In the genomic region with DNA sequence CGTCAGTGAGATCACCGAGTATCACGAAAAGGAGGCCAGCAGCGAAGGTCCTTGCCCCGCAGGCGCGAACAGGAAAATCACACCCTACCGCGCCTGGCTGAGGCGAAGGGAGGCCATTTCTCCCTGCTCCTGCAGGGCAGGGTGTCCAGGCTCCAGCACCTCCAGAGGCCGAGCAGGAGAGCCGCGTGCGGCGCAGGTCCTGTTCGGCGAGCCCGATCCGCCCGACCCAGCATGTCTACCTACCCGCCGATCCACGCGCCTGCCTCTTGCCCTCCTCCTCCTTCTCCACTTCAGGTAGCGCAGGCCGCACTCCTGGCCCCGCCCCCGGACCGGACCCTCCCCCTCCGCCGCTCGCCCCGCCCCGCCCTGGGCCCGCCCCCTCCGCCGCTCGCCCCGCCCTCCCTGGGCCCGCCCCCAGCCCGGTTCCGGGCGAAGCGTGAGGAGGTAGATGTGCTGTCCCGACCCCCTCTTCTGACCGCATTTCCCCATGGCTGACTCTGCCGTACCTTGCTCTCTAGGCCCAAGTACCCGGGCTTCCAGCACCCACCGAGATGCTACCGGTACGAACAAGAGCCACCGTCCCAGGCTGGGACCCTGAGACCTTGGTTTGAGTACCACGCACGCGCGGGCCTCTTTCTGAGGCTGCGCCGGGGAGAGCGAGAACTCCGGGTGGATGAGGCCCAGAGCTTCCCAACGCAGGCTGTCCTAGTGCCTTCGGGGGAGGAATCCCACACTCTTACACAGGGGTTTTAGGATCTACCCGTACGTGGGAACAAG, we compare ENCODE assay signal across 8 mouse cellular contexts. TPM values are rescaled to one million over a fixed set of nuclear protein-coding genes. Genes with fewer than 3 reads are reported as not detected.
A peak's percentile ranks its signal among the peaks of the same experiment; 100 is the strongest.
DNase-seq lines count a peak whose midpoint lies in the region; ATAC-seq and TF ChIP-seq lines count a peak whose summit lies in the region.

Gene Rpap2, plus strand, starts transcription at position 73 of the 777 bp plus-strand sequence.
Gene Glmn, minus strand, starts transcription at position 588 of the 777 bp plus-strand sequence.

- no peak for TF ChIP-seq CTCF in E14TG2a.4 (conservative IDR thresholded peaks at IDR 0.05; ENCODE audit: low read length)
- no peak for TF ChIP-seq CTCF in heart, postnatal 0 days (IDR thresholded peaks at IDR 0.05; ENCODE audit: low read depth)
- no peak for TF ChIP-seq CTCF in testis, adult 2 months (IDR thresholded peaks at IDR 0.05; ENCODE audit: control insufficient read depth, insufficient read depth, insufficient replicate concordance, low read depth, low read length)

- H3K4me1 ChIP-seq in E14TG2a.4 (replicated peaks; ENCODE audit: low read depth, low read length) = peaks cover 10% of the 10 kb centered on the region
- H3K4me1 ChIP-seq in forebrain, embryonic 12.5 days = peaks cover 10% of the 10 kb centered on the region; the same call in 1 of the 2 replicates
- peaks cover 5% of the 10 kb centered on the region; the same call in 1 of the 2 replicates for H3K4me1 ChIP-seq in heart, postnatal 0 days (ENCODE audit: control insufficient read depth, insufficient read depth)
- peaks cover 6% of the 10 kb centered on the region; the same call in 1 of the 2 replicates for H3K4me1 ChIP-seq in liver, embryonic 16.5 days (ENCODE audit: control insufficient read depth, low read depth, low read length)
- peaks cover 14% of the 10 kb centered on the region for H3K4me1 ChIP-seq in neural tube, embryonic 13.5 days (replicated peaks)
- no peaks in the 10 kb centered on the region; the same call in 1 of the 2 replicates for H3K4me1 ChIP-seq in testis, adult 2 months (ENCODE audit: control insufficient read depth, insufficient read depth, low read length)

- no peaks in the 10 kb centered on the region for H3K9me3 ChIP-seq in E14TG2a.4 (ENCODE audit: low read length)
- no peaks in the 10 kb centered on the region for H3K9me3 ChIP-seq in forebrain, embryonic 12.5 days
- H3K9me3 ChIP-seq in heart, postnatal 0 days (replicated peaks; ENCODE audit: control insufficient read depth, low read length) = no peaks in the 10 kb centered on the region
- H3K9me3 ChIP-seq in liver, embryonic 16.5 days (replicated peaks; ENCODE audit: control insufficient read depth, low read length) = no peaks in the 10 kb centered on the region
- H3K9me3 ChIP-seq in neural tube, embryonic 13.5 days = no peaks in the 10 kb centered on the region

- peak; percentile 96 for ATAC-seq in forebrain, embryonic 12.5 days (ENCODE audit: low FRiP score)
- peak; percentile 97 for ATAC-seq in heart, postnatal 0 days (ENCODE audit: insufficient read depth, low read depth)
- peak; percentile 94 for ATAC-seq in liver, embryonic 16.5 days (ENCODE audit: low read depth)
- peak; percentile 98 for ATAC-seq in neural tube, embryonic 13.5 days (ENCODE audit: low read depth)

- under 1% methylated on average over 46 of the region's 64 CpGs for WGBS in forebrain, embryonic 12.5 days
- under 1% methylated on average over 62 of the region's 64 CpGs for WGBS in heart, postnatal 0 days
- WGBS in liver, embryonic 16.5 days (ENCODE audit: insufficient replicate concordance) = under 1% methylated on average over 50 of the region's 64 CpGs
- WGBS in neural tube, embryonic 13.5 days = 1% methylated on average over 55 of the region's 64 CpGs

- peak; percentile 91 for TF ChIP-seq POLR2A in testis, adult 2 months (IDR thresholded peaks at IDR 0.05; ENCODE audit: control insufficient read depth, low read depth, low read length)

- H3K36me3 ChIP-seq in E14TG2a.4 (ENCODE audit: insufficient read depth, low read length) = peaks cover 21% of the 10 kb centered on the region
- H3K36me3 ChIP-seq in forebrain, embryonic 12.5 days (replicated peaks) = peaks cover 12% of the 10 kb centered on the region
- peaks cover 21% of the 10 kb centered on the region for H3K36me3 ChIP-seq in heart, postnatal 0 days (replicated peaks; ENCODE audit: control insufficient read depth, insufficient read depth, low read length)
- H3K36me3 ChIP-seq in liver, embryonic 16.5 days (ENCODE audit: control insufficient read depth, insufficient read depth) = peaks cover 2% of the 10 kb centered on the region; the same call in 1 of the 2 replicates
- peaks cover 16% of the 10 kb centered on the region for H3K36me3 ChIP-seq in neural tube, embryonic 13.5 days
- H3K36me3 ChIP-seq in testis, adult 2 months (ENCODE audit: control insufficient read depth, insufficient read depth, low read length) = no peaks in the 10 kb centered on the region; the same call in 1 of the 2 replicates

- peak within 1 kb of the TSS; percentile 85 for H3K4me3 ChIP-seq in E14TG2a.4 (replicated peaks; ENCODE audit: low read length)
- H3K4me3 ChIP-seq in forebrain, embryonic 12.5 days (replicated peaks) = peak within 1 kb of the TSS; percentile 74
- peak within 1 kb of the TSS; percentile 92 for H3K4me3 ChIP-seq in heart, postnatal 0 days (ENCODE audit: low read depth, low read length)
- H3K4me3 ChIP-seq in liver, embryonic 16.5 days (ENCODE audit: low read depth, low read length) = peak within 1 kb of the TSS; percentile 79
- H3K4me3 ChIP-seq in neural tube, embryonic 13.5 days = peak within 1 kb of the TSS; percentile 74
- peak within 1 kb of the TSS; percentile 100 for H3K4me3 ChIP-seq in testis, adult 2 months (ENCODE audit: control insufficient read depth, low read depth, low read length)

- H3K9ac ChIP-seq in forebrain, embryonic 12.5 days = peak within 1 kb of the TSS; percentile 70
- H3K9ac ChIP-seq in heart, postnatal 0 days (replicated peaks; ENCODE audit: low read depth, low read length) = peak within 1 kb of the TSS; percentile 86
- peak within 1 kb of the TSS; percentile 80 for H3K9ac ChIP-seq in liver, embryonic 16.5 days (ENCODE audit: low read depth, low read length)
- peak within 1 kb of the TSS; percentile 82 for H3K9ac ChIP-seq in neural tube, embryonic 13.5 days

- peak within 1 kb of the TSS; percentile 69 for H3K4me2 ChIP-seq in forebrain, embryonic 12.5 days
- peak within 1 kb of the TSS; percentile 84 for H3K4me2 ChIP-seq in heart, postnatal 0 days (ENCODE audit: low read depth, low read length)
- H3K4me2 ChIP-seq in liver, embryonic 16.5 days (ENCODE audit: low read depth, low read length) = peak within 1 kb of the TSS; percentile 86
- peak within 1 kb of the TSS; percentile 64 for H3K4me2 ChIP-seq in neural tube, embryonic 13.5 days

- peak; percentile 63 for DNase-seq in c-Kit-positive CD71-positive TER-119-positive erythroid progenitor cells, embryonic 14.5 days (ENCODE audit: low spot score)
- DNase-seq in heart, postnatal 0 days (ENCODE audit: low spot score) = peak; percentile 80
- peak; percentile 88 to 92 for DNase-seq in kidney, postnatal 4 days

- TF ChIP-seq EP300 in heart, postnatal 0 days (IDR thresholded peaks at IDR 0.05; ENCODE audit: low read depth) = no peak

- no peaks in the 10 kb centered on the region for H3K27me3 ChIP-seq in E14TG2a.4 (ENCODE audit: insufficient read depth, low read length)
- H3K27me3 ChIP-seq in forebrain, embryonic 12.5 days = no peaks in the 10 kb centered on the region
- no peaks in the 10 kb centered on the region for H3K27me3 ChIP-seq in heart, postnatal 0 days (ENCODE audit: control insufficient read depth, insufficient read depth, low read length)
- no peaks in the 10 kb centered on the region for H3K27me3 ChIP-seq in liver, embryonic 16.5 days (ENCODE audit: control insufficient read depth, insufficient read depth, low read depth, low read length)
- H3K27me3 ChIP-seq in neural tube, embryonic 13.5 days = no peaks in the 10 kb centered on the region
- H3K27me3 ChIP-seq in testis, adult 2 months (ENCODE audit: control insufficient read depth, insufficient read depth, low read length) = no peaks in the 10 kb centered on the region

- peak within 1 kb of the TSS; percentile 77 for H3K27ac ChIP-seq in forebrain, embryonic 12.5 days
- peak within 1 kb of the TSS; percentile 89 for H3K27ac ChIP-seq in heart, postnatal 0 days (ENCODE audit: low read depth)
- H3K27ac ChIP-seq in liver, embryonic 16.5 days (ENCODE audit: low read length) = peak within 1 kb of the TSS; percentile 63
- peak within 1 kb of the TSS; percentile 91 for H3K27ac ChIP-seq in neural tube, embryonic 13.5 days (replicated peaks)
- peak within 1 kb of the TSS; percentile 99 for H3K27ac ChIP-seq in testis, adult 2 months (ENCODE audit: control insufficient read depth, insufficient read depth, low read depth, low read length)

RNA-seq across cellular contexts. Expression of gene Rpap2, which starts in this region (rescaled TPM):
- 18.2 and 20.9 TPM in 2 replicates for polyA plus RNA-seq in forebrain, embryonic 12.5 days (2016; fragmentation: Nextera tagmentation; extraction: Ambion mirVana)
- total RNA-seq in heart, postnatal 0 days (2014; rRNA removed; ENCODE audit: low replicate concordance) = 2.2 and 12.9 TPM in 2 replicates
- 9.5 and 11.1 TPM in 2 replicates for polyA plus RNA-seq in heart, postnatal 0 days (2015; fragmentation: Nextera tagmentation; extraction: Ambion mirVana)
- 5.2 and 5.4 TPM in 2 replicates for polyA plus RNA-seq in liver, embryonic 16.5 days (2015; fragmentation: Nextera tagmentation; extraction: Ambion mirVana)
- polyA plus RNA-seq in neural tube, embryonic 13.5 days (2015; fragmentation: Nextera tagmentation; extraction: Ambion mirVana) = 21.8 and 23.8 TPM in 2 replicates
- polyA plus RNA-seq in testis, adult 2 months (2012; rRNA removed) = 9.8 and 10.5 TPM in 2 replicates

RNA-seq across cellular contexts. Expression of gene Glmn, which starts in this region (rescaled TPM):
- 31.2 and 34.3 TPM in 2 replicates for polyA plus RNA-seq in forebrain, embryonic 12.5 days (2016; fragmentation: Nextera tagmentation; extraction: Ambion mirVana)
- 1.8 and 5.6 TPM in 2 replicates for total RNA-seq in heart, postnatal 0 days (2014; rRNA removed; ENCODE audit: low replicate concordance)
- polyA plus RNA-seq in heart, postnatal 0 days (2015; fragmentation: Nextera tagmentation; extraction: Ambion mirVana) = 13.5 and 15.2 TPM in 2 replicates
- polyA plus RNA-seq in liver, embryonic 16.5 days (2015; fragmentation: Nextera tagmentation; extraction: Ambion mirVana) = 6.5 and 6.9 TPM in 2 replicates
- polyA plus RNA-seq in neural tube, embryonic 13.5 days (2015; fragmentation: Nextera tagmentation; extraction: Ambion mirVana) = 37.2 and 37.9 TPM in 2 replicates
- 8.5 and 8.6 TPM in 2 replicates for polyA plus RNA-seq in testis, adult 2 months (2012; rRNA removed)

Comparison
In these comparisons a context has a peak if more than half of its experiments do, and no peak if none do; other contexts are left out.
1. Peak in every context shown above with its lines: DNase-seq, ATAC-seq, H3K4me3 ChIP-seq and H3K27ac ChIP-seq.